Mouse (Mus musculus) forebrain, embryonic 13.5 days (tissue): ENCODE measurements around the gene Cxcl3. TPM values are rescaled to one million over a fixed set of nuclear protein-coding genes. Genes with fewer than 3 reads are reported as not detected.

ENCODE experiments used
- ATAC-seq: fragments of 200-750 bp; cut with Nextera tagmentation; 2 replicates; pipeline ENCODE4 v1.8.0; 2017
- H3K27ac ChIP-seq: fragments of 300-500 bp; sonication (generic); 2 replicates; pipeline ENCODE4 v1.5.1; 2015; ENCODE audit warnings: inconsistent platforms, mild to moderate bottlenecking, moderate library complexity
- H3K27me3 ChIP-seq: fragments of 300-500 bp; sonication (generic); 2 replicates; pipeline ENCODE4 v1.6.1; 2015; ENCODE audit warnings: mild to moderate bottlenecking, inconsistent platforms
- H3K36me3 ChIP-seq: fragments of 300-500 bp; sonication (generic); 2 replicates; pipeline ENCODE4 v1.6.1; 2015; ENCODE audit warnings: mild to moderate bottlenecking, inconsistent platforms; ENCODE audit not compliant: poor library complexity, severe bottlenecking
- H3K4me1 ChIP-seq: fragments of 300-500 bp; sonication (generic); 2 replicates; pipeline ENCODE4 v1.6.1; 2015; ENCODE audit warnings: inconsistent platforms
- H3K4me2 ChIP-seq: fragments of 300-500 bp; sonication (generic); 2 replicates; pipeline ENCODE4 v1.6.1; 2015; ENCODE audit warnings: inconsistent platforms, mild to moderate bottlenecking, moderate library complexity
- H3K4me3 ChIP-seq: fragments of 300-500 bp; sonication (generic); 2 replicates; pipeline ENCODE4 v1.5.1; 2015; ENCODE audit warnings: mild to moderate bottlenecking, inconsistent platforms
- H3K9ac ChIP-seq: fragments of 300-500 bp; sonication (generic); 2 replicates; pipeline ENCODE4 v1.6.1; 2015; ENCODE audit warnings: mild to moderate bottlenecking, inconsistent platforms
- H3K9me3 ChIP-seq: fragments of 300-500 bp; sonication (generic); replicated peaks from 2 replicates; pipeline ENCODE4 v1.6.1; 2016; ENCODE audit warnings: inconsistent platforms
- WGBS: fragments of 180-500 bp; shearing (Covaris S2); methylation state at CpG from one replicate; pipeline ENCODE4 v1.1.7; 2015; 5-methylcytosine and 5-hydroxymethylcytosine counted together
- polyA plus RNA-seq: library from polyadenylated mRNA; unstranded; fragments of >200 nt; fragmentation: Nextera tagmentation; extraction: Ambion mirVana; gene quantifications from 2 replicates; pipeline ENCODE4 v1.2.1, GENCODE M21; 2015

Gene Cxcl3
- polyA plus RNA-seq: not detected in 2 replicates

DNA sequence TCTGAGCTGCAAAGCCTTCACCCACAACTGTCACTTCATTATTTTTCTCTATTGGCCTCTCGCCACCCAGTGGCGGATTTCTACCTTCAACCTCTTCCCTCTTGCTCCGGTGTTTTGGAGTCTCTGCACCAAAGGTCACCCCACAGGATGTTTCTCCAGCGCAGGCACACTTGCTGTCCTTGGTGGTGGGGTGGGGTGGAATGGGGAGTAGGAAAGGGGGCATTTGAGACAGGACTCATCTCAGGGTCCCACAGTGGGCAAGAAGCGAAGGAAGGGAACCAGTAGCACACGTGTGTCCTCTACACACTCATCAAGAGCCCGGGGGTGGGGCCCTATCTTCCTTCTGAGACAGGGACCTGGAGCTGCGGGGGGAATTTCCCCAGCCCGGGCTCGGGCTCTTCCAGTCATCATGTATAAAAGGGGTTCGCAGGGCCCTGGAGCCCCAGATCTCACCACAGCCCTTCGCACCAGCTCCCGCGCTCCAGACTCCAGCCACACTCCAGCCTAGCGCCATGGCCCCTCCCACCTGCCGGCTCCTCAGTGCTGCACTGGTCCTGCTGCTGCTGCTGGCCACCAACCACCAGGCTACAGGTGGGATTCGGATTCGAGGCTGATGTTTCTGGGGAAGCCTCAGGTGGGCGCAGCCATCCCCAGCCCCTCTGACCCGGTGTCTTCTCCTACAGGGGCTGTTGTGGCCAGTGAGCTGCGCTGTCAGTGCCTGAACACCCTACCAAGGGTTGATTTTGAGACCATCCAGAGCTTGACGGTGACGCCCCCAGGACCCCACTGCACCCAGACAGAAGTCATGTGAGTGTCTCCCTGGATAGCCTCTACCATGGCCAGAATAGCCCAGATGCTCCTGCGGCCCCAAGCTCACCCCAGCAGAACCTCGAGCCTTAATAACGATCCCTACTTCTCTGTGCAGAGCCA lies at the start of gene Cxcl3:
Cxcl3 (plus strand) TSS at position 445 of the 930 bp plus-strand sequence.
- peak within 1 kb of the TSS; percentile 43; the same call in 1 of the 2 replicates for H3K9ac ChIP-seq
- ATAC-seq: peak; percentile 88
- 14% methylated on average over 26 of the region's 26 CpGs for WGBS

DNA sequence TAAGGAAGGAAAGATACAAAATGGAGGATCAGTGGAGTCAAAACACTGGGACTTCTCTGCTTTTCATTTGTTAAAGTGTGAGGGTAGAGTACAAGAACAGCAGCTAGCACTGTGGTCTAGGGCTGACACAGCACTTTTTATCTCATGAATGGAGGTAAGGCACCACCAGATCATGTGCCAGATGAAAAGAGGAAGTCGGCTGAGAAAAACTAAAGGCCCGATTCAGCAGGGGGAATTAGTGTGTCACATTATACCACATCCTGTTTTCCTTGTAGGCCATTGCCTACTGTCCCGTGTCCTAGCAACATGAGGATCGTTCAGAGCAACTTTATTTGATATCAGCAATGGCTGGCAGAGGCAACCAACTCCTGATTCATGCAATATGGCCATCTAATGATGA lies 43.9 kb upstream of the Cxcl3 start:
- H3K9me3 ChIP-seq: no peaks in the 10 kb centered on the region
- no peak overlapping the region for H3K9ac ChIP-seq
- no peaks in the 10 kb centered on the region for H3K36me3 ChIP-seq
- H3K4me3 ChIP-seq: no peak overlapping the region
- H3K27ac ChIP-seq: no peak overlapping the region
- H3K27me3 ChIP-seq: no peaks in the 10 kb centered on the region
- WGBS: 81% methylated on average over 4 of the region's 4 CpGs
- no peaks in the 10 kb centered on the region for H3K4me1 ChIP-seq
- no peak overlapping the region for H3K4me2 ChIP-seq
- no peak for ATAC-seq

More for the DNA sequence above, at the start of gene Cxcl3:
- Histone ChIP-seq H3K4me1 (peaks cover 4% of the 10 kb centered on the region; the same call in 1 of the 2 replicates), H3K27me3 (0 out of 2 replicates have a peak, but pooled peaks cover 3% of the 10 kb centered on the region), H3K27ac (no peak within 1 kb of the TSS), H3K36me3 (no peaks in the 10 kb centered on the region), H3K9me3 (no peaks in the 10 kb centered on the region), H3K4me2 (peak within 1 kb of the TSS; percentile 70), H3K4me3 (peak within 1 kb of the TSS; percentile 34)

DNA sequence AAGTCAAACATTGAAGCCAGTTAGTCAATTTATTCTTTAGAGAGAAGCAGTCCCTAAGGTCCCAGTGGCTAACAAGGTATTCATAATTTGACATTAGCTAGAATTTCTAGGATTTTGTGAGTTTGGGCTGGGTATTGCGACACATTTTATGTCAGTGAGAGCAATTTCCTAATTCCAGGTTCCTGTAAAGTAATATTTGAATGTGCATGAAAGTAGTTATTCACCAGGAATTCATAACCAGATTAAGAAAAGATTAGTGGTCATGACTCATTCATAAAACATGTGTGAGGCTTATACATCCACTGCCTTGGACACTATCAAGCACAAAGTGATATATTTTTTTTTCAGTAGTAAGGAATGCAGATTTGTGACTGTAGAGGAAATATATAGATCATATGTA lies 32.0 kb upstream of the Cxcl3 start:
- Histone ChIP-seq H3K9ac (no peak overlapping the region), H3K4me1 (peaks cover 14% of the 10 kb centered on the region), H3K27me3 (peaks cover 18% of the 10 kb centered on the region), H3K4me2 (no peak overlapping the region), H3K4me3 (no peak overlapping the region), H3K27ac (no peak overlapping the region), H3K36me3 (no peaks in the 10 kb centered on the region), H3K9me3 (no peaks in the 10 kb centered on the region)
- 96% methylated on average over 1 of the region's 1 CpGs for WGBS
- no peak for ATAC-seq

DNA sequence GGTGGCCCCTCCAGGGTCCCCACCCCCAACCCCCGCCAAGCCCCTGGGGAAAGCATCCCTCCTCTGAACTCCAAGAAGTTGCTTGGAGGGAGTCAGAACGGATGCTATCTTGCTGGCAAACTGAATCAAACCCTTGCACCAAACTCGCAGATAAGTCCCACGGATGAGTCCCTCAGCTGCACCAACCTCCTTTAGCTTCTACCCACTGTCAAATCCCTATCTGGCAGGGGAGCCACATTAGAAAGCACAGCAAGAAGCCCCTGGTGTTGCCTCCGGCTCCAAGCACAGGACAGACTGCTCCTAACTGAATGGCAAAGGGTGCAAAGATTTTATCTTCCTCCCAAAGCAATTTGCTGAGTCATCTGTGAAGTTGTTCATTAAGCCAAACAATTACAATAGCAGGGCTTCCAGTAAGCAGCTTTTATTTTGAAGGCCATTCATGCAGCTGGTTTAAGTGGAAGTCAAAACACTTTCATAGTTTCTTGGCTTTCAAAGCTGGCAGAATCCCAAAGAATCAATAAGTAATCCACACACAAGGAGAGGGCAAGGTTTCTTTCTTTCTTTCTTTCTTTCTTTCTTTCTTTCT lies 27.8 kb upstream of the Cxcl3 start:
- Histone ChIP-seq H3K9me3 (no peaks in the 10 kb centered on the region), H3K9ac (no peak overlapping the region), H3K27me3 (peaks cover 28% of the 10 kb centered on the region), H3K36me3 (no peaks in the 10 kb centered on the region), H3K4me2 (no peak overlapping the region), H3K4me3 (no peak overlapping the region), H3K4me1 (peaks cover 22% of the 10 kb centered on the region), H3K27ac (no peak overlapping the region)
- WGBS: 27% methylated on average over 5 of the region's 5 CpGs
- no peak for ATAC-seq

DNA sequence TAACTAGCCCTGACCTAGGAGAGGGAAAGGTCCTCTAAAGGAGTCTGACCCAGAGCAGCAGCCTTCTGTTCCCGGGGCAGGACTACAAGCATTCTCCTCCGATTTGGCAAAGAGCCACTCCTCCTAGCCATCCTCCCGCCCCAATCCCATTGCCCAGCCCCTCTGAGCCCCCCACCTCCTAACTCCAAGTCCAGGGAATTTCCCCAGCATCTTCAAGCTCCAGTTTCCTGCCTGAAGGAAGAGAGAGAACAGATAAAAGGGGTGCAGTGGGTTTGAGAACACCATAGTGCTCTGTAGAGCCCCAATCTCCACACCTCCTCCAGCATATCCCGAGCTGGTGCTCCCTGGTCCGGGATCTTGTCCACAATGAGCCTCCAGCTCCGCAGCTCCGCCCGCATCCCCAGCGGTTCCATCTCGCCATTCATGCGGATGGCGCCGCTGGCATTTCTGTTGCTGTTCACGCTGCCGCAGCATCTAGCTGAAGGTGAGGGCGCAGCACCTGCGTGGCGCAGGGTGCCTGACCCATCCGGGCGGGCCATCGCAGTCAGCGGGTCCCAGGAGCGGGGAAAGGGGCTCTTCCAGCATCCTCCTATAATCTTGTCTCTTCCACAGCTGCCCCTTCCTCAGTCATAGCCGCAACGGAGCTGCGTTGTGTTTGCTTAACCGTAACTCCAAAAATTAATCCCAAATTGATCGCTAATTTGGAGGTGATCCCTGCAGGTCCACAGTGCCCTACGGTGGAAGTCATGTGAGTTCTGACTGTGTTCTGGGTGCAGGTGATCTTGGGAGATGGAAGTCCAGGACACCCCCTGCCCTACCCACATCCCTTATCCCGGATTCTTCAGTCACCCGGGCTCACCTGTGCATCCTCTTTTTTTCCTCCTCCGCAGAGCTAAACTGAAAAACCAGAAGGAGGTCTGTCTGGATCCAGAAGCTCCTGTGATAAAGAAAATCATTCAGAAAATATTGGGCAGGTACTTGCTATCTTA lies 26.5 kb upstream of the Cxcl3 start, which contains the start of gene Cxcl5:
Cxcl5 (plus strand) TSS at position 284 of the 989 bp plus-strand sequence.
- H3K9ac ChIP-seq: peak within 1 kb of the TSS; percentile 61
- peak; percentile 65 for ATAC-seq
- WGBS: 3% methylated on average over 32 of the region's 32 CpGs
- H3K9me3 ChIP-seq: no peaks in the 10 kb centered on the region
- peaks cover 28% of the 10 kb centered on the region for H3K27me3 ChIP-seq
- peak within 1 kb of the TSS; percentile 75 for H3K4me2 ChIP-seq
- H3K36me3 ChIP-seq: no peaks in the 10 kb centered on the region
- H3K27ac ChIP-seq: no peak within 1 kb of the TSS
- H3K4me1 ChIP-seq: peaks cover 22% of the 10 kb centered on the region
- H3K4me3 ChIP-seq: peak within 1 kb of the TSS; percentile 45

DNA sequence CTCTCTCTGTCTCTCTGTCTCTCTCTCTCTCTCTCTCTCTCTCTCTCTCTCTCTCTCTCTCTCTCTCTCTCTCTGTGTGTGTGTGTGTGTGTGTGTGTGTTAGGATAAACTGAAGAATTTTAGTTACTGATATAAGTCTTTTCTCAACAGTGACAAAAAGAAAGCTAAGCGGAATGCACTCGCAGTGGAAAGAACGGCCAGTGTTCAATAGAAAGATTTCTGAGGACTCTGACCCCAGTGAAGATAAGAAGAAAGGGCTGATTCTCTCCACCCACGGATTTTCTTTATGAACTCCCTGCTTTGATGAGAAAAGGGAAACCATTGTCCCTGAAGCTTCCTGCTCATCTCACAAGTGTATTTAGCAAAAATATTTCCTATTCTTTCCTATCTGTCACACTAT lies 25.6 kb upstream of the Cxcl3 start:
- Histone ChIP-seq H3K9ac (no peak overlapping the region), H3K9me3 (no peaks in the 10 kb centered on the region), H3K27ac (no peak overlapping the region), H3K4me2 (no peak overlapping the region), H3K27me3 (peaks cover 28% of the 10 kb centered on the region), H3K4me1 (peaks cover 22% of the 10 kb centered on the region), H3K4me3 (no peak overlapping the region), H3K36me3 (no peaks in the 10 kb centered on the region)
- ATAC-seq: no peak
- WGBS: 46% methylated on average over 4 of the region's 4 CpGs

DNA sequence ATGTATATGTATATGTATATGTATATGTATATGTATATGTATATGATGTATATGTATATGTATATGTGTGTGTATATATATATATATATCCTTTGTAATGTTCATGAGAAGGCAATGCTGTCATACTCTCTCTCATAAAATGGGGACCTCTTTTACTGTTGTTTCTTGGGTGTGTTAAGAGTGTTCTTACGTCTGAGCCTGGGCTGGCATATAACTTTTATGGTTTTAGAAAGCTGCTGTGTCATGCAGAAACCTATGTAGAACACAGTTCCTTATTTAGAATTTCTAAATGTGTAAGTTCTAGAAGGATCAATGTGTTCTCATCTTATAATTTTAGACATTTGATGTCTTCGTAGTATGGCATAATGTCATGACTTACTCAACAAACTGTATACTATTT lies 25.1 kb upstream of the Cxcl3 start:
- no peak overlapping the region for H3K9ac ChIP-seq
- H3K4me1 ChIP-seq: peaks cover 22% of the 10 kb centered on the region
- H3K4me3 ChIP-seq: no peak overlapping the region
- ATAC-seq: no peak
- H3K36me3 ChIP-seq: no peaks in the 10 kb centered on the region
- peaks cover 28% of the 10 kb centered on the region for H3K27me3 ChIP-seq
- no peak overlapping the region for H3K4me2 ChIP-seq
- 91% methylated on average over 2 of the region's 2 CpGs for WGBS
- no peaks in the 10 kb centered on the region for H3K9me3 ChIP-seq
- no peak overlapping the region for H3K27ac ChIP-seq

DNA sequence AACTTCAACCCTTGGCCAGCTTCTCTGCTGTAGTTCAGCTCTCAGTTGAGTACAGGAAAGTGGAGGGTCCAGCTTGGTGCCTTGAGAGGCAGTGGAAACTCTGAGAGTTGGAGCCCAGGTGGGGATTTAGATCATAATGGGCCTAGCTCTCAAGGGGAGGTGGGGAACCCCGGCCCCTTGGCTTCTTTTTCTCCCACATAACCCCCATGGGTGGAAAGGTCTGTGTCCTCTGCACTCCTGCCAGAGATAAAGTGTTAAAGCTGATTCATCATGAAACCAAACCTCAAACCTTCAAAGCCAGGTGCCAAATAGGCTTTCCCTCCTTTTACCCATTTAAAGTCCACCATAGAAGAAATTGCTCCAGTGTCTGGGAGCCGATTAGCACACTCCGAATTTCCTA lies 24.1 kb upstream of the Cxcl3 start:
- H3K9ac ChIP-seq: no peak overlapping the region
- peaks cover 28% of the 10 kb centered on the region for H3K27me3 ChIP-seq
- H3K4me2 ChIP-seq: no peak overlapping the region
- H3K9me3 ChIP-seq: no peaks in the 10 kb centered on the region
- ATAC-seq: no peak
- 91% methylated on average over 3 of the region's 3 CpGs for WGBS
- H3K36me3 ChIP-seq: no peaks in the 10 kb centered on the region
- no peak overlapping the region for H3K4me3 ChIP-seq
- no peak overlapping the region for H3K27ac ChIP-seq
- peaks cover 16% of the 10 kb centered on the region for H3K4me1 ChIP-seq

DNA sequence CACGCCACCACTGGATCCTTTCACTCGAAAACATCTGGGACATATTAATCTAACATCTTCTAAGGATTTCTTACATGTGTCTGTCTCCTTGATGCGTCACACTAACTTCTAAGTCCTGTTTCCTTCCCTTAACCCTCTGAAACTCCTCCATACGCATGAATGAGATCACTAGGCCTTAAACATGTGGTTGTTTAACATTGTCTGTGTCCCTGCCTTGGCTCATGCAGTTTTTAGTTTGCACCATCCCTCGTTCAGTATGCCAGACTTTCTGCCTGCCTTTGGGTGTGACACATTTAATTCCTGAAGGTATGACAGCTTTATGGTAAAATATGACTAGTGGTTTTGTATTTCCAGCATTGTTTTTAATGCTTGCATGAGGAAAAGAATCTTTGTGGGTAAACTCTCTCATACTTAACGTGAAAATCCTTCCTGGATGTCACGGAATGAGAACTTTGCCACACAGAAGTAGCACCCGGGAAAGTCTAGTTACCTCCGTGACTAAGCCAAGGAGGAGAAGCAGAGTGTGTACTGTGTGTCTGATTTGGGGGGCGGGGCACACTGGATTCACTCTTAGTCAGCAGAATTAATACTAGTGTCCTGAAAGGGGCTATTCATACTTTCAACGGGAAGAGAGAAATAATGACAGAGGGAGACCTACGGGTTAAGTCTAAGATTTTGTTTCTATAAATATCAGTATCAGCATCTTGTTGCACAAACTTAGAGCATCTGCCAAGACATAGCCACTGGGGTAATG lies 21.8 kb upstream of the Cxcl3 start:
- no peaks in the 10 kb centered on the region for H3K36me3 ChIP-seq
- ATAC-seq: no peak
- no peak overlapping the region for H3K4me3 ChIP-seq
- H3K9ac ChIP-seq: no peak overlapping the region
- H3K27me3 ChIP-seq: peaks cover 9% of the 10 kb centered on the region
- H3K4me2 ChIP-seq: no peak overlapping the region
- peaks cover 6% of the 10 kb centered on the region for H3K4me1 ChIP-seq
- no peak overlapping the region for H3K27ac ChIP-seq
- no peaks in the 10 kb centered on the region for H3K9me3 ChIP-seq
- 84% methylated on average over 12 of the region's 12 CpGs for WGBS

DNA sequence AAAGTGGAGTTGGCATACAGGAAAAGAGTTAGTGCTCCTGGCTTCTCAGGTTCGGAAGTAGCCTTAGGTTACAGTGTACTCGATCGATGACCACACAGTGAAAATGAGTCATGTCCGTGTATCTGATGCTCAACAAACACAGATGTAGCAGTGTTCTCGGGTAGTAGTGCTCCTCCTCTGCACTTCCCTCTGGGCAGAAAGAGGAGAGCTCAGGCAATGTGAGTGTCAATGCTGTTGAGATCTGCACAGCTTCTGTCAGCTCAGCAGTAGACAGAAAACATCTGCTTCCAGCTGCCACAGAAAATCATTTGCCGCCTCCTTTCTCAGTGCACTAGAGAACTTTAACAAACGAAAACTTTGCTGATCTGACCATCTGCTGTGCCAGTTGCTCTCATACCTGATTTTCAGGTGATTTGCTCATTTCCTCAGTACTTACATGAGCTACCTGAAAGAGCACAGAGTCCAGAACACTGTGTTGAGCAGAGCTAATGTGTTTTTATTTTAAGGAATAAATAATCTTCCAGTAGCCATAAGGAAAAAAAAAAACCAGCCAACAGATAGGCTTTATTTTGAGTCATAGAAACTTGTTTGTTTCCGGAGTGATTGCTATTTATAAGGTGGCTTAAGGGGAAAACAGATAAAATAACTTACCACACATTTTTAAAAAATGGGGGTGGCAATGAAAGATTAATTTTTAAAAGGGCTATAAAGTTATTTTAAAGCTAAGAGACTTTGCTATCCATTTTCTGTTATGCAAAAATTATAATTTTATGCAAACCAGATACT lies 19.9 kb upstream of the Cxcl3 start:
- no peak overlapping the region for H3K9ac ChIP-seq
- no peaks in the 10 kb centered on the region for H3K4me1 ChIP-seq
- no peaks in the 10 kb centered on the region for H3K9me3 ChIP-seq
- H3K27me3 ChIP-seq: no peaks in the 10 kb centered on the region
- no peak overlapping the region for H3K4me2 ChIP-seq
- H3K36me3 ChIP-seq: no peaks in the 10 kb centered on the region
- no peak for ATAC-seq
- no peak overlapping the region for H3K27ac ChIP-seq
- WGBS: 84% methylated on average over 8 of the region's 8 CpGs
- H3K4me3 ChIP-seq: no peak overlapping the region
